Mouse (Mus musculus) adrenal gland, adult 8-10 months (tissue): ENCODE measurements around the gene Sh2d5. TPM values are rescaled to one million over a fixed set of nuclear protein-coding genes. Genes with fewer than 3 reads are reported as not detected.

ENCODE experiments used
- total RNA-seq, 4 experiments: library from RNA; stranded (reverse); gene quantifications; 2 replicates each; pipeline ENCODE4 v1.2.4; 2022

Gene Sh2d5
- total RNA-seq, 4 experiments from 2014 or later: 2.5 to 4.7 (median 3.4) TPM

Other genes with a start within 250 kb of the Sh2d5 start
- gene Hp1bp3, start 34.1 kb upstream of the Sh2d5 start, total RNA-seq: 100 to 1,000 TPM; 228 to 267 (median 252) TPM
- gene Kif17, start within 50 bp of the Sh2d5 start, total RNA-seq: 1 to 10 TPM; 3.1 to 6.3 (median 4.0) TPM
- 100 to 1,000 TPM; 138 to 154 (median 143) TPM for gene Ddost, start 54.3 kb downstream of the Sh2d5 start, total RNA-seq
- gene Pink1, start 75.9 kb downstream of the Sh2d5 start, total RNA-seq: 100 to 1,000 TPM; 172 to 218 (median 206) TPM
- 10 to 100 TPM in 2 of 4 experiments, 1 to 10 TPM in 2; 7.2 to 20.4 (median 14.7) TPM for gene Cda, start 117.6 kb downstream of the Sh2d5 start, total RNA-seq
- gene Fam43b, start 146.1 kb downstream of the Sh2d5 start, total RNA-seq: 1 to 10 TPM; 2.9 to 6.1 (median 3.9) TPM
- 10 to 100 TPM; 54.2 to 59.0 (median 56.8) TPM for gene Mul1, start 184.3 kb downstream of the Sh2d5 start, total RNA-seq
- gene Camk2n1, start 203.9 kb downstream of the Sh2d5 start, total RNA-seq: 10 to 100 TPM; 29.2 to 33.7 (median 31.2) TPM